In the genomic region with DNA sequence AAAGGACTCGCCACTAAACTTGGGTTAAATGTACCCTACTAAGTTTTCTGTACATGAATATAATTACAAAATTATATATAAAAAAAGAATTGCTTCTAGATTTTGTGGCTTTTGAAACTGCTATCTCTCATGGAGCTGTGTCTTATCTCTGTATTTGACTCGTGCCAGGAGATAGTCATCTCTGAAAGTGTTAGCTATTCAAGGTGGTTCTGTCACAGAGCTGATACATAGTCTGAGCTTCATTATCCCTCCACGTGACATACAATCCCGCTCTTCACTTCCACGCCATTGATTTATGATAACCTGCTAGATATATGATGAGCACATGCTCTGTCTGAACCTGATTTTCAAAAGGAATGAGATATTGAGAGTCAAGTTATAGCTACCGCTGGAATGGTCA, we compare ENCODE assay signal across 33 mouse cellular contexts.
"Had no signal": no experiment of that assay in that cellular context is flagged by ENCODE, and none has a peak within 500 bp of the region (broad histone marks: within the 10 kb centered on the region; RNA-seq: fewer than 3 reads in every experiment).

No protein-coding gene starts in this region.

- DNase-seq: heart, postnatal 10 days; heart, postnatal 14 days; heart, postnatal 36 days; heart, postnatal 4 days; kidney, adult 11 months; kidney, adult 18-20 months; kidney, adult 2 months; kidney, adult 8-10 months; kidney, adult 9 months; kidney, postnatal 10 days; kidney, postnatal 14 days; kidney, postnatal 25 days; kidney, postnatal 36 days; kidney, postnatal 4 days; layer of hippocampus, adult 9-11 months; layer of hippocampus, postnatal 36 days had no signal

- H3K36me3 ChIP-seq: heart, embryonic 10.5 days; heart, embryonic 12.5 days; heart, embryonic 13.5 days; heart, embryonic 15.5 days; hindbrain, embryonic 10.5 days; hindbrain, embryonic 12.5 days; hindbrain, embryonic 13.5 days; hindbrain, embryonic 15.5 days; intestine, embryonic 15.5 days; kidney, embryonic 15.5 days had no signal

- ATAC-seq: hindbrain, embryonic 16.5 days; hindbrain, postnatal 0 days; inflammation-experienced regulatory T-cells, adult 6 months; intestine, embryonic 15.5 days; intestine, embryonic 16.5 days; intestine, postnatal 0 days had no signal

- H3K4me1 ChIP-seq: heart, embryonic 10.5 days; heart, embryonic 12.5 days; heart, embryonic 13.5 days; heart, embryonic 15.5 days; hindbrain, embryonic 10.5 days; hindbrain, embryonic 12.5 days; hindbrain, embryonic 13.5 days; hindbrain, embryonic 15.5 days; intestine, embryonic 15.5 days; kidney, embryonic 15.5 days had no signal

- H3K4me3 ChIP-seq: heart, embryonic 10.5 days; heart, embryonic 12.5 days; heart, embryonic 13.5 days; heart, embryonic 15.5 days; hindbrain, embryonic 10.5 days; hindbrain, embryonic 12.5 days; hindbrain, embryonic 13.5 days; hindbrain, embryonic 15.5 days; intestine, embryonic 15.5 days; kidney, embryonic 15.5 days; layer of hippocampus, adult 2 months; left cerebral cortex, adult 2 months had no signal

- H3K9me3 ChIP-seq: heart, embryonic 10.5 days; heart, embryonic 12.5 days; heart, embryonic 13.5 days; heart, embryonic 15.5 days; hindbrain, embryonic 10.5 days; hindbrain, embryonic 12.5 days; hindbrain, embryonic 13.5 days; hindbrain, embryonic 15.5 days; intestine, embryonic 15.5 days; kidney, embryonic 15.5 days had no signal

- H3K27me3 ChIP-seq: heart, embryonic 12.5 days; heart, embryonic 13.5 days; heart, embryonic 15.5 days; hindbrain, embryonic 12.5 days; hindbrain, embryonic 13.5 days; hindbrain, embryonic 15.5 days; intestine, embryonic 15.5 days; kidney, embryonic 15.5 days had no signal
